Mouse (Mus musculus) cerebellum, adult 9-10 months (tissue): ENCODE data around the gene Rassf3.

Experiments
- DNase-seq: peaks from one replicate; pipeline ENCODE4 v3.0.0; 2022

Rassf3 gene

GRCm38 (mm10) chr10:121428011-121428711 is 48.0 kb downstream of the Rassf3 start:
- no peak for DNase-seq

DNA sequence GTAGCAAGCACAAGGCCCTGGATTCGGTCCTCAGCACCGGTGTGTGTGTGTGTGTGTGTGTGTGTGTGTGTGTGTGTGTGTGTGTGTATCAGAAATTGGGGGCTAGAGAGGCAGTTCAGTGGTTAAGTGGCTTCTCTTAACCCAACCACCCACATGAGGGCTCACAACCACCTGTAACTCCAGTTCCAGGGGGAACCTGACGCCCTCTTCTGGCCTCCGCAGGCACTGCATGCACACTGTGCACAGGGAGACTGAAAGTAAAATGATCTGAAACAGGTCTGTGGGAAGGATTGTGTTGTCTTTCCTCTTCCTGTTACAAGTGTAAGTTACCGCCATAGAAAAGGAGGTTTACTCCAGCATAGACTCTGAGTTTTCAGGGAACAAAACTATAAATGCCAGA is 49.0 kb downstream of the Rassf3 start:
- no peak for DNase-seq

DNA sequence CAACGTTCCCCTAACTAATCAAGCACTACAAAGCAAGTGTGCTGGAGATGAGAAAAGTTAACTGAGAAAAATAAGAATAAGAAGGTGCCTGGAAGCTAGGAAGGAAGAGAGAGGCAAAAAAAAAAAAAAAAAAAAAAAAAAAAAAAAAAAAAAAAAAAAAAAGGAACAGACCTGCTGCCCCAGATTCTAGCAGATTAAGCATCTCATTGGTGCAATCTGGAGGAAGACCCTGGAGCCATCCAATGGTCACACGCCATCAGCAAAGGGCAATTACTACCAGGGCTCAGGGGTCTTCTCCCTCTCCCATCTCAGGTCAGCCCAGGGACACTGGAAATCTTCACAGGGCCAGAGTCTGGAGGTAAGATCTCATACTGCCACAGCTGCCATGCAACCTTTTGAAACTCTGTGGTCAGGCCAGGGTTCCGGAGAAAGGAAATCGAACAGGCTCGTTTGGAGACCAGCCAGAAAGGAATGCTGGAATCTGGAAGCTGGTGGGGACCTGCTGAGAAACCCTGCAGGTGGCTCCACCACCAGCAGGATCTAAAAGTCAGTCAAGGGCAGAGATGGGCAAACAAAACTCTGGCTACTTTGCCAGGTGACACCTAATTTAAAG is 49.6 kb downstream of the Rassf3 start:
- DNase-seq = no peak

GRCm38 (mm10) chr10:121425506-121426025 is 50.6 kb downstream of the Rassf3 start:
- DNase-seq = no peak

- no peak for DNase-seq
These were observed 51.1 kb downstream of the Rassf3 start for GRCm38 (mm10) chr10:121425079-121425478.

DNA sequence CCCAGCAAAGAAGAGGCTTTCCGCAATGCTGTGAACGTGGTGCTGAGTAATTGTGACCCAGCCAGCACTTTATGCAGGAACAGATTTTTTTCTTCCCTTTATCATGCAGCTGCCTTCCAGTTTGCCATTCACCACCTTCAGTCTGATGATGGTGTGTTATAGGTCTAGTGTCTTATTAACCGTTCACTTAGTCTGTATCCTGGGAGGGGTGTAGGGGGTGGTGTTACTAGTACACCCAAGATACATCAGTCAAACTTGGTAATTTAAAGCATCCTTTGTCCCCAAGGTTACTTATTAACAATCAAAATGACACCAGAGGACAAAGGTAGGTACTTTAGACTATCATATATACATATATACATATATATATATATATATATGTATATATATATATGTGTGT is 51.7 kb downstream of the Rassf3 start:
- DNase-seq = no peak

DNA sequence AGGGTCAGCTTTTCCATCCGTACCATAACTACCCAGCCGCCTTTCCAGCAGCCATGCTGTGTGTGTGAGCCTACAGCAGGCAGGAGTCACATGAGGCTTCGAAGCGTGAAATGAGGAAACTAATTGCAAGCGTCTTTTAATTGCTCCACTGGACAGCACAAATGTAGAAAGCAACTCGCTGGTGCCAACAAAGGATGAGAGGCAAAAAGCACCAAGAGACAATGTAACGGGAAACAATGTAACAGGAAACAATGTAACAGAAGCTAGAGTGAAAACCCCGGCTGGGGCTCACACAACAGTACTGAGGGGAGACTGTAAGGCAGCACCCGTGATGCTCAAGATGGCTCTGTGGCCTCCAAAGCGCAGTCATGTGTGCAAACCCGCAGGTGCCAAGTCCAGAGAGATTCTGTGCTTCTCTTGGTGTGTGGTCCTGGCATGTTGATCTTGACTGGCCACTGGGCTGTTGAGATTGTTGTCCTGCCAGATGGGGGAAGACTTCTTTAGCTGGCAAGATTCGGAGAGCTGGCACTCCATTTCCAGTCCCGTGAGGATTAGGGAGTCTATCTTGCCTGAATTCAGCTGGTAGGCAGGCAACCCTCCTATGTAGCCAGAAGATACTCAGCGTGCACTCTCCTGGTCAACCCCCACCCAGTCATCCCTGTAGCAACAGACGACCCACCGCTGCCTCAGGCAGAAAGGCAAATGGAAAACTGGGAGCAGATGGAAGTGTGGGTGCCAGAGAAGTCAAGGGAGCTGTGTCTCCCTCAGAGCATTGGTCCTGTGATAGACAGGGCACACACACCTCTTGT is 52.4 kb downstream of the Rassf3 start:
- DNase-seq = peak; percentile 12

- DNase-seq = no peak
These were observed 53.9 kb downstream of the Rassf3 start for GRCm38 (mm10) chr10:121422294-121422693.

DNA sequence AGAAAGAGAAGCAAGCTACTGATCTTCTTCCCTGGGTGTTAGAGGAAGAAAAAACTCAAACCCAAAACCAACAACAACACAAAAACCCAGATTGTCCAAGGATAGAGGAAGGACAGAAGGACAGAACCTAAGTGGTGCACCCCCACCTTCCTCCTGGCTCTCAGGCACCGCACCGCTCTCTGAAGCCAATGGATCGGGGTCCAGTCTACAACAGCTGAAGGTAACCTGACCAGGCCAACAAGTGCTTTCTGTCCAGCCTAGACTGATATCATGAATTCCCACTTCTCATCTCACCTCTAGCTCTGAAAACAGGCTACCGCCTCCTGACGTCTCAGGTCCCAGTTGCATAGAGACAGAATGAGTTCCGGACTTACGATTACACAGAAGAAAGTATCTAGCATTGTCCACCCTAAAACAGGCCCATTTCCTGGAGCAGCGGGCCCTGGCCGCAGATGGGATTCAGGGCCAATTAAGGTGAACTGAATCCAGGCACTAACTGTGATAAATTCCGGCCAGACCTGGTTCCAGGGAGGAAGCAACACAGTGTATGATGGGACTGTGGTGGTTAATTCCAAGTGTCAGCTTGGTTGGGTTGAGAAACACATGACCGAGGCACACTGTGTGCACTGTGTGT is 54.4 kb downstream of the Rassf3 start:
- no peak for DNase-seq

- DNase-seq = no peak
These were observed 55.1 kb downstream of the Rassf3 start for GRCm38 (mm10) chr10:121421023-121421422.

- DNase-seq = no peak
These were observed 56.3 kb downstream of the Rassf3 start for GRCm38 (mm10) chr10:121419640-121420470.

DNA sequence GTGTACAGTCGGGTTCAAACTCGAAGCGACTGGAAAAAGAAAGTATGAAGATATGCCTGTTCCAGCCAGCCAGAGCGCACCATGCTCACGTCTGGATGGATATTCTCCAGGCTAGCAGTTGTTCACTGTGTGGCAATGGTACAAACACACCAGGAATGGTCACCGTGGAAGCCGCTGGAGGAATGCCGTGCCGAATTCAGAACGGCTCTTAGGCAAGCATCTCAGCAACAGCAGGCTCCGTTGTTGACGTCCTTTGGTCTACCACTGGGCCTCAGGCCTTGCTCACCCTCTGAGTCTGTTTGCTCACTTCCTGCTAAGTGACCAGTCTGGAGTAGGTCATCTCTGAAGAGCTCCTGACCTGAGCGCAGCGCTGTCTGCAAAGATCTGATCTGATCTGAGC is 57.3 kb downstream of the Rassf3 start:
- no peak for DNase-seq

GRCm38 (mm10) chr10:121414127-121414526 is 62.0 kb downstream of the Rassf3 start:
- DNase-seq = no peak

- DNase-seq = no peak
These were observed 63.3 kb downstream of the Rassf3 start for GRCm38 (mm10) chr10:121412824-121413223.

- DNase-seq = no peak
These were observed 64.3 kb downstream of the Rassf3 start for GRCm38 (mm10) chr10:121411721-121412455.

DNA sequence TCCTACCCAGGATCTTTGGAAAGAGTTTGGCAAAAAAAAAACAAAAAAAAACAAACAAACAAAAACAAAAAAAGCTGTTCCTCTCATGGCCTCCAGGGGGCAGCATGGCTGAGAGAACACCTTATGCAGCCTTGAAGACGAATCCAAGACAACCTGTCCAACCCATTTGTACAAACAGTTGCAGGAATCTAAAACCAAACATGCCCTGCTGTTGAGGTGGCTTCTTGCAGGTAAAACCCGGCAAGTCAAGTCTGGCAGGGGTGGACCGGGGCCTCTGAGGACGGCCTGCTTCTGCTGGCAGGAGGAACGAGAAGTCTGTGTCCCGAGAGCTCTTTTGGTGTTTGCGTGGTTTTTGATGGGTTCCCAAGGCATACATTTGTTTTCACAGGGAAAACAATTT is 66.4 kb downstream of the Rassf3 start:
- DNase-seq = peak; percentile 46

DNA sequence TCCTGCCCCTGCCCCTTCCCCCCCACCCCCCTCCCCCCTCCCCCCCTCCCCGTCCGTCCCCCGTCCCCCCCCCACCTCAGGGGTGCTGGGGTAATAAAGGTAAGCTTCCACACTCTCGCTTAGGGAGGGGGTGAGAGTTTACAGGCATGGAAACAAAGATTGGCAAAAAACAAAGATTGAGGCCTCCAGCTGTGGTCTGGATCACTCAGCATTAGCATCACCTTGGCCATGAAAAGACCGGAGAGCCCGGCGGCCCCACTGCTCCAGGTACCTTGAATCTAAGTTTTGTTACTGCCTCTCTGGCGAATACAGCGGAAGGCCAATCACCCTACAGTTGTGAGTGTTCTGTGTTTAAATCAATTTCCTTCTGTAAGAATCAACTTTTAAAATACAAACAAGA is 72.2 kb downstream of the Rassf3 start:
- no peak for DNase-seq

DNA sequence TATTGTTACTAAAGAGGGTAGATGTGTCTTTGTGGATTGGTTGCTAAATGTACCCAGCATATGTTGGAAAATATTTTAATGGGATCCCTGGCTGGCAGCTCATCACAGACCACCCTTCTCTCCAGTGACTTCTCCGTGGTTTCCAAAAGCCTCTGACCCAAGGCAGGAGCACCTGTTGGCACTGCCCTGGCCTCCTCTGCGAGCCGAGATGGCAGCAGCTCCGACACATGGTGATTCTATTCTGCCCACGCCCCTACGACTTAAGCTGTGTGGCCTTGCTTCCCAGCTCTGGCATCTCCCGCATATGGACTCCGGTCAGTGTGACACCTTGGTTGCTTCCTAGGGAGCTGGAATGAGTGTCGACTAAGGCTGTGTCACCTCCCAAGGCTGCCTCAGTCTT is 73.0 kb downstream of the Rassf3 start:
- no peak for DNase-seq

DNA sequence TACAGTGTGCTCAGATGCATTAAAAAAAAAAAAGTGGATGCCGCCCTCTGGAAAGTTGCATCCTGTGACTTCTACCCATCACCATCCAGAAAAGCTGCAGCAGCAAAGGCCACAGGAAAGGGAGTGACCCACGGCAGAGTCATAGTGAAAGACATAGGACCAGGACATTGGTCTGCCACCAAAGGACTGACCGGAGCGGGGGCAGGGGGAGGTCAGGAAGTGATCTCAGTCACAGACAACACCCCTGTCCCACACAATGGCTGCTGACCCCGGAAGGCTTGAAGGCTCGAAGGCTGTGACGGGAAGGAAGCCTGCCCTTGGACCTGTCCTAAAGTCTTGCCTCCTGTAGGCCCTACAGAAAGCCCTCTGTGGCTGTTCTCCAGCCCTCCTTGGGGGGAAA is 75.1 kb downstream of the Rassf3 start:
- DNase-seq = no peak

DNA sequence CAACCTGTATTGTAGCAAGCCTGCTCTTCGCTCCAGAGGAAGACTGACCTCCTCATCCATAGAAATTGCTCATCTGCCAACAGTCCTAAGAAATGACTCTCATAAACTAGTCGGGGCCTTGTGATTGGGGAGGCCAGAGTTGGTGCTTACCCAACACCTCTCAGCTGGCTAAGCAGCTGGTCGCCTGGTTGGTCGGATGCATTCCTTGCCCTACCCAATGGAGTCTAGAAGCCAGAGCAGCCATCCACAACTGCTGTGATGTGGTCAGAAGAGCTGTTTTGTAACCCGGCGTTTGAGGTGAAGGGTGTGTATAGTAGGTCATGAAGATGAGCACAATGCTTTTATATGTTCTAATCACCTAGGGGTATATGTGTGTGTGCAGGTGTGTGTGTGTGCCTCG is 77.5 kb downstream of the Rassf3 start:
- DNase-seq = no peak

- no peak for DNase-seq
These were observed 80.5 kb downstream of the Rassf3 start for GRCm38 (mm10) chr10:121395542-121396176.
